Mouse (Mus musculus) testis, adult 2 months (tissue): ENCODE measurements around the gene Aurkb. TPM values are rescaled to one million over a fixed set of nuclear protein-coding genes. Genes with fewer than 3 reads are reported as not detected.

Experiments used
- H3K27ac ChIP-seq: fragments of 200-500 bp; 2 replicates; pipeline ENCODE4 v1.5.1; 2012; ENCODE audit warnings: low read depth, low read length; ENCODE audit not compliant: control insufficient read depth, insufficient read depth
- H3K27me3 ChIP-seq: fragments of 200-500 bp; 2 replicates; pipeline ENCODE4 v1.6.1; 2012; ENCODE audit warnings: mild to moderate bottlenecking, low read length, moderate library complexity; ENCODE audit not compliant: control insufficient read depth, insufficient read depth
- H3K36me3 ChIP-seq: fragments of 200-500 bp; 2 replicates; pipeline ENCODE4 v1.6.1; 2012; ENCODE audit warnings: mild to moderate bottlenecking, low read length; ENCODE audit not compliant: control insufficient read depth, insufficient read depth
- H3K4me1 ChIP-seq: fragments of 200-500 bp; 2 replicates; pipeline ENCODE4 v1.6.1; 2012; ENCODE audit warnings: low read length; ENCODE audit not compliant: control insufficient read depth, insufficient read depth
- H3K4me3 ChIP-seq: fragments of 200-500 bp; 2 replicates; pipeline ENCODE4 v1.5.1; 2012; ENCODE audit warnings: low read depth, mild to moderate bottlenecking, low read length, moderate library complexity, mixed read lengths; ENCODE audit not compliant: control insufficient read depth
- CTCF ChIP-seq: fragments of 200-500 bp; IDR thresholded peaks from 2 replicates; pipeline ENCODE4 v1.5.1; 2012; ENCODE audit warnings: low read depth, mild to moderate bottlenecking, inconsistent platforms, low read length, moderate library complexity; ENCODE audit not compliant: control insufficient read depth, insufficient read depth, insufficient replicate concordance
- POLR2A ChIP-seq: fragments of 200-500 bp; IDR thresholded peaks from 2 replicates; pipeline ENCODE4 v1.6.1; 2012; ENCODE audit warnings: low read depth, mild to moderate bottlenecking, inconsistent platforms, low read length, moderate library complexity; ENCODE audit not compliant: control insufficient read depth
- polyA plus RNA-seq: library from polyadenylated mRNA; depleted of rRNA; stranded (reverse); fragments of >200 nt; gene quantifications from 2 replicates; pipeline ENCODE4 v1.2.3, GENCODE M21; 2012

Gene Aurkb
- polyA plus RNA-seq, 1 experiment, result 15.2 TPM

DNA sequence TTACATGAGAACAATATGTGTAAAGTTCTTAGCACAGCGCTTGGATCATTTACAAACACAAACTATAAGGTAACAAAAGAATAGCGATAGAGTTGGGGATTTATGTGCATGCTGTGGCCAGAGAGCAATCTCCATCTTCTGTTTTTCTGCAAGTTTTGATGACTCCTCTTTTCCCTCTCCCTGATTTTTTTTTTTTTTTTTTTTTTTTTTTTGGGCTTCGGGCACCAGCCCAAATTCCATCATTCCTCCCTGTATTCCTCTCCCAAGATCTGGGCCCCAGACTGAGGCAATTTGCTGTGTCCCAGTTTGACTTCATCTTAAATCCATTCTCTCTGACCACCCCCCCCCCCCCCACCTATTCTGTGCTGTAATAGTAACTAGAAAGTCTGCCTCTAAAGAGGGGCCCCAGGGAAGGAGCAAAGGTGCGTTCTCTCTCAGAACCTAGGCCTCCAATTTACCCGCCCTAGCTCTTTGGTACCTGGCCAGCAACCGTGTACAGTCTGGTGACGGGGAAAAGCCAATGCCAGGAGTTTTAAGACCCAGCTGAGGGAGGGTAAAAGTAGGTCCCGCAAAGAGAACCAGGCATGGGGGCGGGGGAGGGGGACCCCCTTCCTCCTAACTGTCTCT is 51.0 kb downstream of the Aurkb start:
- peak overlapping the region; percentile 99 for H3K4me3 ChIP-seq
- H3K27me3 ChIP-seq, result no peaks in the 10 kb centered on the region
- H3K36me3 ChIP-seq, result peaks cover 4% of the 10 kb centered on the region
- peaks cover 41% of the 10 kb centered on the region for H3K4me1 ChIP-seq
- TF ChIP-seq POLR2A, result no peak
- peak overlapping the region; percentile 100 for H3K27ac ChIP-seq

DNA sequence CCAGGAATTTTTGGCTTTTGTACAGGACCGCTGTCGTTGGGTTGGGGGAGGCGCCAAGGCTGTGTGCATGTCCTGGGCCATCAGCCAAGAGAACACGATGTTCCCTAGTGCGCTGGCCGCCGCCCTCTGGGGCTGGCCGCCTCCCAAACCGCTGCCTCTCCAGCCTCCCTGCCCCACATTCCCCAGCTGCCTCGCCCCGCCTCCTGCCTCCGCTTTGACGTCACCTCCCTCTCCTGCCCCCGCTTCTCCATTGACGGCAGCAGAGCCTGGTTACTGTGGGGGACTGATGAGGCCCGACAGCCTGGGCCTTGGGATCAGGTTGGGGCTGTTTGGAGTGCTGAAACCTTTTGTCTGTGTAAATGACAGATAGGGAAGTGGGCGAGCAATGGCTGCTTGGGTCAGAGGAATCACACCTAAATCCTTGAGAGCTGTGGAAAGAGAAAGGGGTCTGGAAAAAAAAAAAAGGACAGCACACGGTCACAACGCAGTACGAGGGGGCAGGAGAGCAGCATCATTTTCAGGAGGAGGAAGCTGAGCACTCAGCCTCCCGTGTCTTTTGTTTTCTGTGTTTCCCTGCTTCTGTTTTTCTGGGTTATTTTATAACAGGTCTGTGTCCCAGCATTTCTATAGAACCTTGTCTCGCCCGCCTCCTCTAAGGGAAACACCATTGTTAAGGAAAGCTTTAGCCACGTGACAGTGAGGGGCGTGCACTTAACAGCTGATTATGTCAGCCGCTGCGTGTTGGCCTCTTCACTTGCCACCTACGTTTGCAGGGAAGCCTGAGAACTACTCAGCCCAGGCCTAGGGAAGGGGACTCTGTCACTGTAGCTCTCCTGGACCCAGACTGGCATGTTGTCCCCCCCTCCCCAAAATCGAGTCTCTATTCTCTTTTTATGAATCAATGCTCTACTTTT is 51.8 kb downstream of the Aurkb start:
- Histone ChIP-seq H3K36me3 (peaks cover 6% of the 10 kb centered on the region), H3K27ac (peak overlapping the region; percentile 100), H3K4me1 (peaks cover 41% of the 10 kb centered on the region), H3K4me3 (peak overlapping the region; percentile 99), H3K27me3 (no peaks in the 10 kb centered on the region)
- TF ChIP-seq CTCF (no peak), POLR2A (peak; percentile 79; the same call in 1 of the 2 replicates)

- TF ChIP-seq CTCF (no peak), POLR2A (no peak)
- H3K27me3 ChIP-seq, result no peaks in the 10 kb centered on the region
- H3K4me1 ChIP-seq, result peaks cover 41% of the 10 kb centered on the region
- H3K36me3 ChIP-seq, result peaks cover 6% of the 10 kb centered on the region
- H3K27ac ChIP-seq, result peak overlapping the region; percentile 100
- peak overlapping the region; percentile 99 for H3K4me3 ChIP-seq
These were observed 52.8 kb downstream of the Aurkb start for GRCm38 (mm10) chr11:69098039-69098761.

- Histone ChIP-seq H3K4me3 (peak overlapping the region; percentile 99), H3K27me3 (no peaks in the 10 kb centered on the region), H3K36me3 (peaks cover 6% of the 10 kb centered on the region), H3K4me1 (peaks cover 41% of the 10 kb centered on the region), H3K27ac (peak overlapping the region; percentile 100)
- TF ChIP-seq POLR2A (peak; percentile 78), CTCF (no peak)
These were observed 53.3 kb downstream of the Aurkb start for GRCm38 (mm10) chr11:69098762-69099091.

GRCm38 (mm10) chr11:69099177-69099914 is 53.9 kb downstream of the Aurkb start:
- Histone ChIP-seq H3K27me3 (no peaks in the 10 kb centered on the region), H3K4me1 (peaks cover 37% of the 10 kb centered on the region), H3K36me3 (peaks cover 6% of the 10 kb centered on the region), H3K4me3 (peak overlapping the region; percentile 99), H3K27ac (peak overlapping the region; percentile 100)
- TF ChIP-seq CTCF (no peak), POLR2A (peak; percentile 1; the same call in 1 of the 2 replicates)

DNA sequence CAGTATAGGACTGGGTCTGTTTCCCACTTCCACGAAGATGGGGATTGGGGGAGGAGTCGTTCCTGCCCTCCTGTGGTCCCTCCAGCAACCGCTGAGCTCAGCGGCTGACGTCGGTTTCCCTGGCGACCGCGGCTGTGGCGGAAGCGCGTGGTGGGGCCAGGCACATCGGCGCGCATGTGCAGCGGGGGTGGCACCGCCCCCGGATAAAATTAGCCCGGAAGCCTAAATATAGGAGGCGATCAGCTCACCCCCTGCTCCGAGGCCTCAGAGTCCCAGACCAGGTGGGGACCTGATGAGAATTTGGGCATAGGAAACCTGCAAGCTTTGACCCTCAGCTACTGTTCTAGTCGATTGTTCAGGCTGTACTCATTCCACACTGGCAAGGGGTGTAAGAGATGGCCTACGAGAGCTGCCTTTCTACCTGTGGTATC is 54.5 kb downstream of the Aurkb start:
- H3K27ac ChIP-seq, result peak overlapping the region; percentile 100
- H3K36me3 ChIP-seq, result peaks cover 6% of the 10 kb centered on the region
- H3K27me3 ChIP-seq, result no peaks in the 10 kb centered on the region
- TF ChIP-seq CTCF (no peak), POLR2A (peak; percentile 94)
- H3K4me1 ChIP-seq, result peaks cover 34% of the 10 kb centered on the region
- H3K4me3 ChIP-seq, result peak overlapping the region; percentile 99
